Mouse (Mus musculus) G1E (cell line): ENCODE measurements around the gene 1700061G19Rik. TPM values are rescaled to one million over a fixed set of nuclear protein-coding genes. Genes with fewer than 3 reads are reported as not detected.

Source experiments
- ATAC-seq: 2 replicates; pipeline ENCODE4 v1.8.0; 2016; ENCODE audit warnings: mild to moderate bottlenecking; ENCODE audit not compliant: insufficient number of reproducible peaks, poor library complexity, low FRiP score, severe bottlenecking; ENCODE audit errors: extremely low read depth
- DNase-seq: peaks from one replicate; pipeline ENCODE4 v3.0.0; 2012; ENCODE audit warnings: low spot score
- H3K27me3 ChIP-seq: 2 replicates; pipeline ENCODE4 v1.6.1; 2012; ENCODE audit warnings: mild to moderate bottlenecking, low read length, inconsistent platforms; ENCODE audit not compliant: insufficient read depth
- H3K36me3 ChIP-seq: replicated peaks from 2 replicates; pipeline ENCODE3; 2012; ENCODE audit warnings: mild to moderate bottlenecking, inconsistent platforms
- H3K4me1 ChIP-seq: 2 replicates; pipeline ENCODE4 v1.6.1; 2012; ENCODE audit warnings: low read depth, low read length, inconsistent platforms, mixed read lengths; ENCODE audit not compliant: insufficient read depth
- H3K4me3 ChIP-seq: 2 replicates; pipeline ENCODE4 v1.5.1; 2012; ENCODE audit warnings: low read depth, mild to moderate bottlenecking, inconsistent platforms, low read length, moderate library complexity, mixed read lengths
- H3K9me3 ChIP-seq: replicated peaks from 2 replicates; pipeline ENCODE4 v1.6.1; 2012; ENCODE audit warnings: inconsistent platforms
- CTCF ChIP-seq: IDR thresholded peaks from 2 replicates; pipeline ENCODE4 v1.5.1; 2012; ENCODE audit warnings: low read depth, low read length, inconsistent platforms, mixed read lengths
- GATA1 ChIP-seq: IDR thresholded peaks from 2 replicates; pipeline ENCODE4 v1.6.1; 2012; ENCODE audit warnings: borderline replicate concordance, low read length, inconsistent platforms, mixed read lengths
- GATA2 ChIP-seq: IDR thresholded peaks from 2 replicates; pipeline ENCODE4 v1.6.1; 2012; ENCODE audit warnings: low read depth, low read length, inconsistent platforms, borderline replicate concordance
- POLR2AphosphoS5 ChIP-seq: IDR thresholded peaks from 2 replicates; pipeline ENCODE4 v1.6.1; 2012; ENCODE audit warnings: low read depth, low read length, inconsistent platforms; ENCODE audit not compliant: insufficient replicate concordance
- TAL1 ChIP-seq: conservative IDR thresholded peaks from 2 replicates; pipeline ENCODE4 v1.6.1; 2012; ENCODE audit warnings: low read depth, low read length, inconsistent platforms, mixed read lengths
- polyA plus RNA-seq: library from polyadenylated mRNA; stranded (reverse); fragments of >175 nt; gene quantifications from 2 replicates; pipeline ENCODE4 v1.2.3, GENCODE M21; 2012
- total RNA-seq, 2 experiments: library from RNA; stranded (forward) in 1 of 2; stranded (reverse) in 1 of 2; fragments of 200-1000 nt in 1 of 2; fragments of >200 nt in 1 of 2; fragmentation: Nextera tagmentation in 1 of 2; gene quantifications; 2 replicates each; pipeline ENCODE4 v1.2.3; 2014 to 2017

Gene 1700061G19Rik
- total and polyA plus RNA-seq, 3 experiments = 0.22 TPM; not detected in 2

DNA sequence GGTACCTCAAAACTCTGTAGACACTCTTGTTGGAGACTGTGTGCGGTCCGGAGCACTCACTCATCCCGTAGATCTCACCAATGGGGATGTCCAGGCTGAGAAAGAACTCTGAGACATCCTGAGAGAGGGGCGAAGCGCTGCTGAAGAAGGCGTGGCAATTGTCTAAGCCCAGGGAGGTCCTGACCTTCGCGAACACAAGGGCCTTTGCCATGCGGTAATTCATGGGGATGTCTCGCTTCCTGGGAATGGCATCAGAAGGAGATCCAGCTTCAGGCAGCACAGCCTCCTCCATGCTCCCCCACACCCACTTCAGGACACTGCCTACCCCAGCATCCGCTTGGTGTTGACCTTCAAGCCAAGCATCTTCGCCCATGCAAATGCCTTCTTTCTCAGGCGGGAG lies 25.6 kb upstream of the 1700061G19Rik start:
- TF ChIP-seq GATA2 (no peak), CTCF (no peak), TAL1 (no peak), GATA1 (no peak), POLR2AphosphoS5 (no peak)
- Histone ChIP-seq H3K4me3 (no peak overlapping the region), H3K27me3 (peaks cover 52% of the 10 kb centered on the region), H3K9me3 (no peaks in the 10 kb centered on the region), H3K4me1 (peaks cover 5% of the 10 kb centered on the region; the same call in 1 of the 2 replicates), H3K36me3 (no peaks in the 10 kb centered on the region)
- no peak for DNase-seq
- no peak for ATAC-seq

- DNase-seq (no peak), ATAC-seq (no peak)
- Histone ChIP-seq H3K36me3 (no peaks in the 10 kb centered on the region), H3K9me3 (no peaks in the 10 kb centered on the region), H3K4me1 (peaks cover 8% of the 10 kb centered on the region; the same call in 1 of the 2 replicates), H3K4me3 (no peak overlapping the region), H3K27me3 (peaks cover 54% of the 10 kb centered on the region)
- no peak for TF ChIP-seq TAL1
- no peak for TF ChIP-seq POLR2AphosphoS5
- TF ChIP-seq GATA2 = no peak
- no peak for TF ChIP-seq CTCF
- no peak for TF ChIP-seq GATA1
These were observed 24.1 kb upstream of the 1700061G19Rik start for GRCm38 (mm10) chr17:56851167-56851566.

- DNase-seq = no peak
- Histone ChIP-seq H3K36me3 (no peaks in the 10 kb centered on the region), H3K27me3 (peaks cover 29% of the 10 kb centered on the region), H3K4me3 (no peak overlapping the region), H3K4me1 (peaks cover 11% of the 10 kb centered on the region; the same call in 1 of the 2 replicates), H3K9me3 (no peaks in the 10 kb centered on the region)
- no peak for TF ChIP-seq CTCF
- TF ChIP-seq GATA2 = no peak
- no peak for TF ChIP-seq TAL1
- TF ChIP-seq GATA1 = no peak
- TF ChIP-seq POLR2AphosphoS5 = no peak
- ATAC-seq = no peak
These were observed 19.9 kb upstream of the 1700061G19Rik start for GRCm38 (mm10) chr17:56855421-56855820.

DNA sequence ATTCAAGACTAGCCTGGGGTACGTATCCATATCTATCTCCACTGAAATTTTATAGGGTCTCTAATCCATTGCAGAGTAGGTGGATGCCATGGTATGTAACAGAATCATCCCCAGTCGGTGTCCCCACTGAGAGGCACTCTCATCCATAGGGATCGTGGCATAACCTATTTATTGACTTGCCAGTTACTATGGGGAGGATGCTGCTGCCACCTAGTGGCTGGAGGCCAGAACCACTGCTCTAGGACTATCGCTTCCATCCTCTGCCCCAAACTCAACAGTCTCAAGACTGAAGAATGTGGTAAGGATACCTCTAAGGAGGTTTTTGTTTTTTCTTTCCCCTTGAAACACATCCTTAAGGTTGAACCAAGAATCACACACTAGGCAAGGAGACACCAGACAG lies 17.1 kb upstream of the 1700061G19Rik start:
- H3K4me3 ChIP-seq = no peak overlapping the region
- no peaks in the 10 kb centered on the region for H3K36me3 ChIP-seq
- TF ChIP-seq TAL1 = no peak
- TF ChIP-seq CTCF = peak; percentile 94
- TF ChIP-seq GATA2 = no peak
- H3K4me1 ChIP-seq = peaks cover 17% of the 10 kb centered on the region
- no peaks in the 10 kb centered on the region for H3K9me3 ChIP-seq
- no peak for ATAC-seq
- peaks cover 33% of the 10 kb centered on the region for H3K27me3 ChIP-seq
- peak; percentile 54 for DNase-seq

DNA sequence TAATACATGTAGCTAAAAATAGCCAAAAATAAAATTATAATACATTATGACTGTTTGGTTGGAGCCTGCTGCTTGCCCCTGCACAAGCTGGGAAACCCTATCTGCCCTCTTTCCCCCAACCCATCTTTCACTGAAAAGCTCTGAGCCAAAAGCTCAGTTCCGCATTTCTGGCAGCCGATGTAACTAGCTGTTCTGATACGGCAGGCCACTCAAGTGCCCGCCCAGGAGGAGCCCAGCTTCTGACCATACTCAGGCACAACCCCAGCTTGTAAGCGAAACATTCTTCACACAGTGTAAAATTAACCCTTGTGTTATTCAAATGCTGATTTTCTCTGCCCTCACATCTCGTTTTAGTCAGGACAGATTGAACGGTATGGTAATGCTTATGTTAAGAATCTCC lies 16.4 kb upstream of the 1700061G19Rik start:
- DNase-seq = no peak
- Histone ChIP-seq H3K4me3 (no peak overlapping the region), H3K9me3 (no peaks in the 10 kb centered on the region), H3K27me3 (peaks cover 33% of the 10 kb centered on the region), H3K36me3 (no peaks in the 10 kb centered on the region), H3K4me1 (peaks cover 17% of the 10 kb centered on the region)
- no peak for ATAC-seq
- TF ChIP-seq CTCF (no peak), GATA1 (no peak), GATA2 (no peak), TAL1 (no peak), POLR2AphosphoS5 (no peak)

- TF ChIP-seq GATA1 (no peak), TAL1 (no peak), GATA2 (no peak), CTCF (no peak), POLR2AphosphoS5 (no peak)
- Histone ChIP-seq H3K4me1 (peaks cover 15% of the 10 kb centered on the region), H3K27me3 (peaks cover 26% of the 10 kb centered on the region), H3K9me3 (no peaks in the 10 kb centered on the region; the same call in 1 of the 2 replicates), H3K36me3 (no peaks in the 10 kb centered on the region), H3K4me3 (no peak overlapping the region)
- no peak for DNase-seq
- ATAC-seq = no peak
These were observed 14.1 kb upstream of the 1700061G19Rik start for GRCm38 (mm10) chr17:56861197-56861596.

- no peak for ATAC-seq
- H3K4me1 ChIP-seq = peaks cover 24% of the 10 kb centered on the region
- TF ChIP-seq TAL1 (no peak), CTCF (no peak), POLR2AphosphoS5 (no peak), GATA1 (no peak), GATA2 (no peak)
- peaks cover 8% of the 10 kb centered on the region for H3K9me3 ChIP-seq
- H3K27me3 ChIP-seq = peaks cover 22% of the 10 kb centered on the region
- no peaks in the 10 kb centered on the region for H3K36me3 ChIP-seq
- H3K4me3 ChIP-seq = no peak overlapping the region
- DNase-seq = no peak
These were observed 9.2 kb upstream of the 1700061G19Rik start for GRCm38 (mm10) chr17:56866071-56866470.
